Mouse (Mus musculus) embryonic fibroblast, embryonic 13.5 days (primary cell): ENCODE data around the gene Psmc1. TPM values are rescaled to one million over a fixed set of nuclear protein-coding genes. Genes with fewer than 3 reads are reported as not detected.

Experiments used
- H3K27ac ChIP-seq: 2 replicates; pipeline ENCODE4 v1.5.1; 2012; ENCODE audit warnings: low read length, control low read depth, inconsistent platforms; ENCODE audit not compliant: insufficient read depth
- H3K4me1 ChIP-seq: 2 replicates; pipeline ENCODE4 v1.6.1; 2011; ENCODE audit warnings: low read length; ENCODE audit not compliant: control insufficient read depth, insufficient read depth
- H3K4me3 ChIP-seq: 2 replicates; pipeline ENCODE4 v1.5.1; 2011; ENCODE audit warnings: mild to moderate bottlenecking, control low read depth, low read length; ENCODE audit not compliant: insufficient read depth
- CTCF ChIP-seq: IDR thresholded peaks from 2 replicates; pipeline ENCODE4 v1.5.1; 2011; ENCODE audit warnings: mild to moderate bottlenecking, control low read depth, low read length, moderate library complexity, borderline replicate concordance; ENCODE audit not compliant: insufficient read depth
- POLR2A ChIP-seq: IDR thresholded peaks from 2 replicates; pipeline ENCODE4 v1.6.1; 2011; ENCODE audit warnings: low read depth, mild to moderate bottlenecking, control low read depth, low read length, moderate library complexity
- polyA plus RNA-seq: library from polyadenylated mRNA; stranded (reverse); fragments of >200 nt; gene quantifications from 2 replicates; pipeline ENCODE4 v1.2.4, GENCODE M21; 2011; ENCODE audit warnings: low read depth; ENCODE audit not compliant: missing spikeins, insufficient read length

Psmc1 gene
- polyA plus RNA-seq, 1 experiment: 290 TPM

GRCm38 (mm10) chr12:100122921-100123381, 13.0 kb downstream of the Psmc1 start:
- H3K4me1 ChIP-seq: no peaks in the 10 kb centered on the region
- TF ChIP-seq POLR2A: no peak
- no peak for TF ChIP-seq CTCF
- no peak overlapping the region for H3K4me3 ChIP-seq
- no peak overlapping the region for H3K27ac ChIP-seq

- TF ChIP-seq POLR2A: no peak
- no peak for TF ChIP-seq CTCF
Observed at GRCm38 (mm10) chr12:100123476-100123875, 13.5 kb downstream of the Psmc1 start.

GRCm38 (mm10) chr12:100124913-100125798, 15.2 kb downstream of the Psmc1 start:
- TF ChIP-seq POLR2A: no peak
- no peak for TF ChIP-seq CTCF
- H3K4me1 ChIP-seq: no peaks in the 10 kb centered on the region
- H3K27ac ChIP-seq: no peak overlapping the region
- H3K4me3 ChIP-seq: no peak overlapping the region

More at GRCm38 (mm10) chr12:100123476-100123875, 13.5 kb downstream of the Psmc1 start:
- Histone ChIP-seq H3K4me3 (no peak overlapping the region), H3K4me1 (no peaks in the 10 kb centered on the region), H3K27ac (no peak overlapping the region)

GRCm38 (mm10) chr12:100126968-100127865, 17.3 kb downstream of the Psmc1 start:
- TF ChIP-seq CTCF: no peak
- TF ChIP-seq POLR2A: no peak
- Histone ChIP-seq H3K4me1 (no peaks in the 10 kb centered on the region), H3K27ac (no peak overlapping the region), H3K4me3 (no peak overlapping the region)

GRCm38 (mm10) chr12:100127866-100128480, 18.0 kb downstream of the Psmc1 start:
- Histone ChIP-seq H3K27ac (no peak overlapping the region), H3K4me1 (no peaks in the 10 kb centered on the region), H3K4me3 (no peak overlapping the region)
- TF ChIP-seq POLR2A (no peak), CTCF (no peak)

GRCm38 (mm10) chr12:100128522-100128921, 18.6 kb downstream of the Psmc1 start:
- Histone ChIP-seq H3K4me3 (no peak overlapping the region), H3K27ac (no peak overlapping the region), H3K4me1 (no peaks in the 10 kb centered on the region)
- TF ChIP-seq CTCF (no peak), POLR2A (no peak)

GRCm38 (mm10) chr12:100128961-100129360, 19.0 kb downstream of the Psmc1 start:
- H3K4me1 ChIP-seq: no peaks in the 10 kb centered on the region
- H3K4me3 ChIP-seq: no peak overlapping the region
- no peak overlapping the region for H3K27ac ChIP-seq
- no peak for TF ChIP-seq CTCF
- TF ChIP-seq POLR2A: no peak

- Histone ChIP-seq H3K4me1 (no peaks in the 10 kb centered on the region), H3K27ac (no peak overlapping the region), H3K4me3 (no peak overlapping the region)
- no peak for TF ChIP-seq CTCF
- TF ChIP-seq POLR2A: no peak
Observed at GRCm38 (mm10) chr12:100131167-100131566, 21.2 kb downstream of the Psmc1 start.

- Histone ChIP-seq H3K4me3 (no peak overlapping the region), H3K4me1 (no peaks in the 10 kb centered on the region), H3K27ac (no peak overlapping the region)
- TF ChIP-seq POLR2A (no peak), CTCF (peak; percentile 82)
Observed at GRCm38 (mm10) chr12:100131655-100132054, 21.7 kb downstream of the Psmc1 start.
